Mouse (Mus musculus): ENCODE data around the gene 4931414P19Rik.

The 4931414P19Rik gene

GRCm38 (mm10) chr14:54605752-54606321 lies at the start of gene 4931414P19Rik:
Gene 4931414P19Rik, minus strand, starts transcription at chr14:54605993.
- DNase-seq (ENCODE audit: low spot score), result peak; percentile 80

DNA sequence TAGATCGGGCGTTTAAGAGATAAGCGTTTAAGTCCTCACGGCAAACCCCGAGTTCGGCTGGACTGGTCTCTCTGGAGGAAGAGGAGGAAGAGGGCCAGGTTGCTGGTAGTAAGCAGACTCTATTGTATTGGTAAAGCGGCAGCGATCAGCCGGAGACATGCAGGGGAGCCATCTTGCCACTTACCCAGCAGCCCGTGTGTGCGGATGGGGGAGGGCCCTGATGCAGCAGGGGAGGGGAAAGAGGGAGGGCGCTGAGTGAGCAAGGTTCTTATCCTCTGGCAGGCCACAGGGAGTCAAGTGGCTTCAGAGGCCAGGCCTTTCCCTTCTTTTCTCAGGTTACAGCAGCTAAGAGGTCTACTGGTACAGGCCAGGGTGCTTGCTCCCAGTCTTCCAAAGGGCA lies 47.7 kb upstream of the 4931414P19Rik start:
- peak; percentile 76 for DNase-seq (ENCODE audit: low spot score)

DNA sequence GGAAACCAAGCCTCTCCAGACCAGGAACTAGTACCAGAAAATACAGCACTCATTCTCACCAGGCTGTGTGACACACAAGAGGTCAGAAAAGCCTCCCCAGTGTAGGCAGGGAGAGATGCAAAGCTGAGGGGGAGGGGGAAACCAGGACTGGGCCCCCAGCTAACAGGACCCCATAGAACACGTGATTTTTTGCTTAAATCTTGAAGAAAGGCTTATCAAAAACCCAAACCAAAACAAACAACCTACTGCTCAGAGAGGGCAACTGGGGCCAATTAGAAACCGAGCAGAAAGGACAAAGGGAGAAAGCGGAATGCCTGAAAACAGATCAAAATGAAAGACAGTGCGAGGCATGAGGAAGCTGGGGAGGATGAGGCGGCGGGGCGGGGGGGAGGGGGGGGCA lies 47.0 kb upstream of the 4931414P19Rik start:
- DNase-seq (ENCODE audit: low spot score), result no peak

DNA sequence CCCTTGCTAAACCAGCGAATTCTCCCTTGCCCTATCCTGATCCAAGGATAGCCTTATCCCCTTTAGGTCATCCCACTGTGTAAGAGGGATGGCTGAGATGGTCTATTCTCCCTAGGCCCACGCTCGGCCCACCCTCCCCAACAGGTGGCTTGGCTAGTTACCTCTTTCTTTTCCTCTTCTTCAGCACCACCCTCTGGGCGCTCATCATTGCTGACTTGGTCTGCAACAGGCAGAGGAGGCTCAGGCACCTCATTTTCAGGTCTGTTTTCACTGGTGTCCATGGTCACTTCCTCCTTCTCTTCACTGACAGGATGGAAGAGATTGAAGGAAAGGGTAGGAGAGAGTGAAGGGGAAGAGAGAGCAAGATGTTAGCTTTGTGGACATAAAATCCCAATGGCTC lies 45.8 kb upstream of the 4931414P19Rik start:
- DNase-seq (ENCODE audit: low spot score), result no peak

- DNase-seq (ENCODE audit: low spot score), result peak; percentile 80
These were observed 45.0 kb upstream of the 4931414P19Rik start for GRCm38 (mm10) chr14:54650621-54651454.

DNA sequence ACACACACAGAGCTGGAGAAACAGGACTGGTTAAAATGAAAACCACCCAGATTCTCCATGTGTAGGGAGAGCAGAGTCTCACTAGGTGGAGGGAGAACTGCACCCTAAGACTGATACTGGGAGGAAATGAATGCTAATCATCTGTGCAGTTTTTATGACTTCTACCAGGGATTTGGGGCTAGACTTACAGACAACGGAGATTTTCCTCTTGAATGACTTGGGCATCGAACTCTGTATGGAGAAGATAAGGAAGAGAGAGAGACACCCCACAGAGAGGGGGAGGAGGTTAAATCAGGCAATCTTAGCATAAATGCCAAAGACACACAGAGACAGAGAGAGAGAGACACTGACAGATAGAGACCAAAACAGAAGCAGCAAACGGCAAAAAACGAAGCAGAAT lies 42.1 kb upstream of the 4931414P19Rik start:
- no peak for DNase-seq (ENCODE audit: low spot score)

DNA sequence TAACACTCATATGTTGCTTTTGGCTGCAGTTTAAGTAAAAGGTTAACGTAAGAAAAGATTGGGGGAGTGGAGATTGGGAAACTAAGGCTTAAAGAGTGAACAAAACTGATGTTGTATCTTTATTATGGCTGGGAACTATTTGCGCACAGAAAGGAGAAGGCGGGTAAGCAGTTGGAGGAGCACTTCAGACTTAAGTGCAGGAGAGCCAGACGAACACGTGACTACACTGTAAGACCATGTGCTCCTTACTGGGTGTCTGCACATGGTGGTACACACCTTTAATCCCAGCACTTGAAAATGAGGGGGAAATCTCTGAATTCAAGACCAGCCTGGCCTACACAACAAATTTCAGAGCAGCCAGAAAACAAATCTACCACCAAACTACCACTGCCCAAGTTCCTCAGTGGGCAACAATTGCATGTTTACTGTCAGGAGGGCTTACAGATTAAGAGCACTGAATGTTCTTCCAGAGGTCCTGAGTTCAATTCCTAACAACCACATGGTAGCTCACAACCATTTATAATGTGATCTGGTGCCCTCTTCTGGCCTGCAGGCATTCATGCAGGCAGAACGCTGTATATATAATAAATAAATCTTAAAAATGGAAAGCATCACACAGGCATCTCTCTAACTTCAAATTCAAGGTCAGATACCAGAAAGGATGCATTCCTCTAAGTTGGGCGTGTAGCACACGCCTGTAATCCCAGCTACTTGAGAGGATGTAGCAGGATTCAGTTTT lies 41.3 kb upstream of the 4931414P19Rik start:
- DNase-seq (ENCODE audit: low spot score), result no peak

GRCm38 (mm10) chr14:54646455-54646854 lies 40.7 kb upstream of the 4931414P19Rik start:
- no peak for DNase-seq (ENCODE audit: low spot score)

- no peak for DNase-seq (ENCODE audit: low spot score)
These were observed 38.5 kb upstream of the 4931414P19Rik start for GRCm38 (mm10) chr14:54644294-54644693.

- no peak for DNase-seq (ENCODE audit: low spot score)
These were observed 37.2 kb upstream of the 4931414P19Rik start for GRCm38 (mm10) chr14:54643011-54643410.

- no peak for DNase-seq (ENCODE audit: low spot score)
These were observed 36.6 kb upstream of the 4931414P19Rik start for GRCm38 (mm10) chr14:54642224-54642944.

- DNase-seq (ENCODE audit: low spot score), result peak; percentile 84
These were observed 35.6 kb upstream of the 4931414P19Rik start, which contains the start of gene Cdh24 for GRCm38 (mm10) chr14:54641305-54641969. Gene Cdh24, minus strand, starts transcription at chr14:54641364.

DNA sequence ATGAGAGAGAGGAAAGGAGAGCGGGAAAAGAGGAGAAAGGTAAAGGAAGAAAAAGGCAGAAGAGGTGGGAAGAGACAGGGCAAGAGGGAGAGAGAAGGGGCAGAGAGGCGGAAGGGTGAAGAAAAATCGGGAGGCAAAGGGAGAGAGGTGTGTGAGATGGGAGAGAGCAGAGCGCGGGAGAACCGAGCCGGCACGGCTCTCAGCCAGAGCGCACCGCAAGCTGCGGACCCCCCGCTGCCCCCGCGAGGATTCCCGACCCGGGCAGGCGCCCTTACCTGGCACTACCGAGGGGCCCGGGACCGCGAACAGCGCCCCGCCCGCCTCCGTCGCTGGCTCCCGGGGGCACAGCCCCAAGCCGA lies 35.1 kb upstream of the 4931414P19Rik start, which contains the start of gene Gm17606:
Gene Gm17606, plus strand, starts transcription at position 7 of the 359 bp plus-strand sequence.
- no peak for DNase-seq (ENCODE audit: low spot score)

DNA sequence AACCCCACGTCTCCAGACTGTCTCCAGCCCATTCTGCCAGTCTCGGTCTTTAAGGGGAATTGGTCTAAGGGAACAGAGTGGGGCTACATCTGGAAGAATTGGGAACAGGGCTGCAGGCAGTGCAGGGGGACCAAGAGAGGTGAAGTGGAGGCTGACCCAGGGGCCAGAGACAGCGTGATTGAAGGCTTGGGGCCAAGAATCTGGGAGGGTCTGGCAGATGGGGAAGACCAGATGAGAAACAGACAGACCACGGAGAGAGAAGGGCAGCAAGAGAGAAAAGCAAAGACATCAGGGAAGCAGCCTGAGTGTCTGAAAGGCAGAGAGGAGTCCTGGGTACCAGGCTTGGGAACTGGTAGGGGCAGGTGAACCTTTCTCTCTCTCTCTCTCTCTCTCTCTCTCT lies 34.3 kb upstream of the 4931414P19Rik start:
- no peak for DNase-seq (ENCODE audit: low spot score)

- no peak for DNase-seq (ENCODE audit: low spot score)
These were observed 32.4 kb upstream of the 4931414P19Rik start for GRCm38 (mm10) chr14:54638210-54638609.

DNA sequence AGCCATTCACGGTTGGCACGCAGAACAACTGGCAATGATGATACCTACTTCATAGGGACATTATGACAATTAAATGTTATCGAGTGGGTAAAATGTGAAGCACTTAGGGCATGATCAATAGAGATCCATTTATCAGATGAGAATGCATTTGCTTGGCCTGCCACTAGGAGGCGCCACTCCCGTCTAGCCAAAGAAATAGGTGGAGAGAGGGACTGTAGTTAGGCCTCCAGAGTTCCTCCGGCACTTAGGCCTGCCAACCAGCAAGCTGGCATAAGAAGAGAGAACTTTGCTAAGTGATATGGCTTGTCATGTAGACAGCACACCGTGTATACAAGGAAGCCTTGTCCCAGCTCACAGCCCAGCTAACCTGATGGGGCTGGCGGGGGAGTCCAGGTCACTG lies 31.2 kb upstream of the 4931414P19Rik start:
- DNase-seq (ENCODE audit: low spot score), result peak; percentile 59

GRCm38 (mm10) chr14:54634182-54634581 lies 28.4 kb upstream of the 4931414P19Rik start:
- no peak for DNase-seq (ENCODE audit: low spot score)

DNA sequence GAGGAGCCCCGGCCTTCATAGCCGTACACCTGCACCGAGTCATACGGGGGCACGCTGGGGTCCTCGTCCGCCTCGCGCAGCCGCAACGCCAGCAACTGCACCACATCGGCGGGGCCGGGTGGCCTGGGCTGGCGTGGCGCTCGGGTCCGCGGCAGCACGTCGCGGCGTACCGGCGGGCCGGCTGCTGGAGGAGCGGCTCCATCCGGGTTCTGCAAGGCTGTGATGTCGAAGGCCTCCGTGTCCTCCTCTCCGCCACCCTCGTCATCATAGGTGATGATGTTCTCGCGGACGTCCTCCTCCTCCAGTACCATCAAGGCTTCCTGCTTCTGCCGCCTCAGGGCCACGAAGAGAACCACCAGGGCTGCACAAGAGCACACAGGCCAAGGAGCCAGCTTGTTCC lies 26.5 kb upstream of the 4931414P19Rik start:
- no peak for DNase-seq (ENCODE audit: low spot score)

GRCm38 (mm10) chr14:54631240-54631599 lies 25.4 kb upstream of the 4931414P19Rik start:
- no peak for DNase-seq (ENCODE audit: low spot score)

DNA sequence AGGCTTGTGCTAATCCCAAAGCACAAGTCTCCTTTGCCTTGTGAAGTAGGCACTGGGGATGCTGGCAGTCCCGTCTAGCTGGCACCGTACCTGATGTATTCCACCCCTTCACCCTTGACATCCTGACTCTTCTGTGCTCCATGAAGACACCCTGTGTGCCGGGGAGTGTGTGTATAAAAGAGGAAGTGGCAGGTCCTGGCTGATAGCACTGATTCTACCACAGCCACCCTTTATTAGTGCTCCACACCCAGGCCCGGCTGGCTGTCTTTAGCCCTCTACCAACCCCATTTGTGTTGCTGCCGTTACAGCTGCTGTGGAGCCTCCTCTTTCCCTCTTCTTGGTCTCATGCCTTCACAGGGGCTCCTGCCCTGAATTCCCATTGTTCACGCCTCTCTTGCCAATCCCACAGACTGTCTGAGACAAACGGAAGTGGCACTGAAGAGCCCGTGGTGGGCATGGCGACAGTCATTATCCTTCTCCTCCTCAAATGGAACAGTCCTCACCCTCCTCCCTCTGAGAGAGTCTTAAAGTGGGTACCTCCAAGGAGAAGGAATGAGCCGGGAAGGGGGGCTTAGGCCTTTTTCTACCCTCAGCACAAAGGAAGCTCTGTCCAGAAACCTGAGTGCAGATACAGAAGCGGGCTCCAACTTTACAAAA lies 24.9 kb upstream of the 4931414P19Rik start:
- no peak for DNase-seq (ENCODE audit: low spot score)

GRCm38 (mm10) chr14:54629797-54630196 lies 24.0 kb upstream of the 4931414P19Rik start:
- no peak for DNase-seq (ENCODE audit: low spot score)
